ENCODE assay signal across 23 mouse cellular contexts in the genomic region with DNA sequence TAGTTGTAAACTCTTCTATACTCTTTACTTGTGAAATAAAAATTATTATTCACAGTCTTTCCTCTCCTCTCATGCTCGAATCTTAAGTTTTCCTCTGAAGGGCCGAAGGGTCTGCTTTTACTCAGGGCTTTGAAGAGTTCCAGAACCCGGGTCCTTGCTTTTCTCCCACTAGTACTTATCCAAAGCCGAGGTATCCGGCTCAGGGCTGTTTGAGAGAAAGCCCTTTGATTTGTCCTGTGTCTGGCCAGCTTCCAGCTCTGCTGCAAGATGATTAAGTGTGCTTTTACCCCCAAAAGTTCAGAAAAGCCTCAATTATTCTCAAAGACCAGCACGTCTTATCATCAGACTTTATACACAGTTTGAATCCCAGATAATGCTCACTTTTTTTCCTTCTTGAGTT.
DNase-seq lines count a peak whose midpoint lies in the region; ATAC-seq lines count a peak whose summit lies in the region.
"Had no signal": no experiment of that assay in that cellular context is flagged by ENCODE, and none has a peak within 500 bp of the region (broad histone marks: within the 10 kb centered on the region; RNA-seq: fewer than 3 reads in every experiment).

No protein-coding gene starts in this region.

- H3K4me2 ChIP-seq in kidney, embryonic 16.5 days (replicated peaks; ENCODE audit: low read depth, low read length) = no peak overlapping the region
- no peak overlapping the region for H3K4me2 ChIP-seq in intestine, embryonic 15.5 days (replicated peaks)
- H3K4me2 ChIP-seq in intestine, embryonic 16.5 days (ENCODE audit: low read depth, low read length) = no peak overlapping the region
- H3K4me2 ChIP-seq: embryonic facial prominence, embryonic 13.5 days; forebrain, embryonic 12.5 days; heart, embryonic 15.5 days; liver, embryonic 15.5 days; lung, embryonic 15.5 days had no signal

- ATAC-seq in kidney, embryonic 16.5 days (ENCODE audit: low FRiP score, low TSS enrichment) = no peak
- peak; percentile 77 for ATAC-seq in intestine, embryonic 15.5 days
- ATAC-seq in intestine, embryonic 16.5 days = peak; percentile 56; the same call in 1 of the 2 replicates
- ATAC-seq: hindbrain, postnatal 0 days had no signal

- H3K4me3 ChIP-seq in kidney, embryonic 16.5 days (ENCODE audit: low read length) = no peak overlapping the region
- H3K4me3 ChIP-seq in intestine, embryonic 15.5 days (replicated peaks) = no peak overlapping the region
- no peak overlapping the region for H3K4me3 ChIP-seq in intestine, embryonic 16.5 days (ENCODE audit: low read length)
- H3K4me3 ChIP-seq: embryonic facial prominence, embryonic 13.5 days; erythroblast, embryonic 14.5 days; forebrain, embryonic 12.5 days; heart, adult 2 months; heart, embryonic 15.5 days; hindbrain, embryonic 10.5 days; liver, embryonic 15.5 days; lung, embryonic 15.5 days; megakaryocyte, embryonic 14.5 days had no signal

- H3K9ac ChIP-seq in kidney, embryonic 16.5 days (replicated peaks; ENCODE audit: low read length) = no peak overlapping the region
- H3K9ac ChIP-seq in intestine, embryonic 15.5 days = no peak overlapping the region
- no peak overlapping the region for H3K9ac ChIP-seq in intestine, embryonic 16.5 days (ENCODE audit: low read depth, low read length)
- H3K9ac ChIP-seq: embryonic facial prominence, embryonic 13.5 days; forebrain, embryonic 12.5 days; heart, embryonic 15.5 days; liver, embryonic 15.5 days; lung, embryonic 15.5 days had no signal

- peak overlapping the region; percentile 43; the same call in 1 of the 2 replicates for H3K27ac ChIP-seq in kidney, embryonic 16.5 days (ENCODE audit: low read length)
- H3K27ac ChIP-seq in intestine, embryonic 15.5 days = peak overlapping the region; percentile 37; the same call in 1 of the 2 replicates
- H3K27ac ChIP-seq in intestine, embryonic 16.5 days (ENCODE audit: low read length) = peak overlapping the region; percentile 31; the same call in 1 of the 2 replicates
- H3K27ac ChIP-seq: embryonic facial prominence, embryonic 13.5 days; forebrain, embryonic 12.5 days; heart, adult 2 months; heart, embryonic 15.5 days; hindbrain, embryonic 10.5 days; hindbrain, postnatal 0 days; liver, embryonic 15.5 days; lung, embryonic 15.5 days had no signal

- intact Hi-C loops in heart, postnatal 10 days (cut with DNase I) = no loop called here

- WGBS in kidney, embryonic 16.5 days = 59% methylated on average over 6 of the region's 6 CpGs
- WGBS in intestine, embryonic 15.5 days = 37% methylated on average over 6 of the region's 6 CpGs
- 45% methylated on average over 6 of the region's 6 CpGs for WGBS in intestine, embryonic 16.5 days

- DNase-seq in heart, adult 11 months = peak; percentile 49
- DNase-seq in heart, postnatal 10 days = no peak
- DNase-seq in kidney, adult 11 months = no peak
- DNase-seq in thymus, postnatal 14 days = no peak
- DNase-seq: cerebellum, adult 18-20 months; cerebellum, postnatal 14 days; gastrocnemius, postnatal 25 days; heart, adult 2 months; lung, postnatal 36 days; midbrain, embryonic 14.5 days; thymus, adult 2 months had no signal

- no peaks in the 10 kb centered on the region for H3K36me3 ChIP-seq in kidney, embryonic 16.5 days (ENCODE audit: insufficient read depth, low read length)
- H3K36me3 ChIP-seq in intestine, embryonic 15.5 days = no peaks in the 10 kb centered on the region
- H3K36me3 ChIP-seq in intestine, embryonic 16.5 days (ENCODE audit: control insufficient read depth, insufficient read depth, low read length) = no peaks in the 10 kb centered on the region
- H3K36me3 ChIP-seq: embryonic facial prominence, embryonic 13.5 days; forebrain, embryonic 12.5 days; heart, embryonic 15.5 days; hindbrain, embryonic 10.5 days; liver, embryonic 15.5 days; lung, embryonic 15.5 days had no signal

- no peaks in the 10 kb centered on the region for H3K27me3 ChIP-seq in kidney, embryonic 16.5 days (ENCODE audit: insufficient read depth, low read length)
- H3K27me3 ChIP-seq in intestine, embryonic 15.5 days (replicated peaks) = no peaks in the 10 kb centered on the region
- H3K27me3 ChIP-seq in intestine, embryonic 16.5 days (replicated peaks; ENCODE audit: control insufficient read depth, insufficient read depth, low read length) = no peaks in the 10 kb centered on the region
- H3K27me3 ChIP-seq: embryonic facial prominence, embryonic 13.5 days; forebrain, embryonic 12.5 days; heart, embryonic 15.5 days; liver, embryonic 15.5 days; lung, embryonic 15.5 days; megakaryocyte, embryonic 14.5 days had no signal

- H3K4me1 ChIP-seq in kidney, embryonic 16.5 days (ENCODE audit: insufficient read depth, low read length) = peaks cover 7% of the 10 kb centered on the region; the same call in 1 of the 2 replicates
- H3K4me1 ChIP-seq in intestine, embryonic 15.5 days (replicated peaks) = 0 out of 2 replicates have a peak, but pooled peaks cover 4% of the 10 kb centered on the region
- no peaks in the 10 kb centered on the region for H3K4me1 ChIP-seq in intestine, embryonic 16.5 days (ENCODE audit: control insufficient read depth, insufficient read depth, low read length)
- H3K4me1 ChIP-seq: embryonic facial prominence, embryonic 13.5 days; forebrain, embryonic 12.5 days; heart, embryonic 15.5 days; hindbrain, embryonic 10.5 days; liver, embryonic 15.5 days; megakaryocyte, embryonic 14.5 days had no signal

- H3K9me3 ChIP-seq in kidney, embryonic 16.5 days (ENCODE audit: low read length) = no peaks in the 10 kb centered on the region
- no peaks in the 10 kb centered on the region for H3K9me3 ChIP-seq in intestine, embryonic 15.5 days
- no peaks in the 10 kb centered on the region for H3K9me3 ChIP-seq in intestine, embryonic 16.5 days (ENCODE audit: control insufficient read depth, low read length)
- H3K9me3 ChIP-seq: embryonic facial prominence, embryonic 13.5 days; forebrain, embryonic 12.5 days; heart, embryonic 15.5 days; hindbrain, embryonic 10.5 days; liver, embryonic 15.5 days; lung, embryonic 15.5 days had no signal
